Mouse (Mus musculus): ENCODE results near the gene Tmem97. TPM values are rescaled to one million over a fixed set of nuclear protein-coding genes. Genes with fewer than 3 reads are reported as not detected.
A peak's percentile ranks its signal among the peaks of the same experiment; 100 is the strongest.

The Tmem97 gene
- polyA plus RNA-seq, 1 experiment from 2014 or later = 81.5 TPM

DNA sequence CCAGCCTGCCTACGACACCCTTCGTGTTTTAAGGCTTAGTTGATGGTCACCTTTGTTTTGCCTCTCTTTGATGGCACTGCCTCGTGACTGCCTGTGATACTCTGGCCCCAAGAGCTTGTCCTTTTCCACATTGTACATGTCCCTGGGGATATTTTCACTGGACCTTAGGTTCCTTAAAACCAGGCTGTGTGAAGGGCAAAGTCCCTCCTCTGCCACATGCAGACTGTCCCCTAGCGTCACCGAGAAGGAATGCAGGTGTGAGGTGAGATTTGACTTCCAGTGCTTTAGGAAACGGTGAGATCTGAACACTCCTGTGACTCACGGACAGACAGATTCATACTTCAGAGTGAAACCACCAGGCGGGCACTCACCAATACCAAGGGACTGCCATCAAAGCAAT lies 6.7 kb upstream of the Tmem97 start:
- TF ChIP-seq CTCF (IDR thresholded peaks at IDR 0.05; ENCODE audit: low read depth) (peak; percentile 55), EP300 (IDR thresholded peaks at IDR 0.05; ENCODE audit: low read depth) (no peak)
- Histone ChIP-seq H3K4me3 (ENCODE audit: low read depth, low read length) (no peak overlapping the region), H3K9ac (replicated peaks) (no peak overlapping the region), H3K4me1 (ENCODE audit: insufficient read depth) (peaks cover 3% of the 10 kb centered on the region; the same call in 1 of the 2 replicates), H3K27me3 (ENCODE audit: insufficient read depth, low read length) (no peaks in the 10 kb centered on the region), H3K9me3 (ENCODE audit: low read length) (no peaks in the 10 kb centered on the region), H3K36me3 (replicated peaks; ENCODE audit: insufficient read depth, low read length) (no peaks in the 10 kb centered on the region), H3K4me2 (ENCODE audit: low read depth, low read length) (no peak overlapping the region), H3K27ac (ENCODE audit: low read depth) (no peak overlapping the region)
- ATAC-seq = no peak
- DNase-seq = no peak
- WGBS (ENCODE audit: insufficient replicate concordance) = 60% methylated on average over 8 of the region's 8 CpGs

DNA sequence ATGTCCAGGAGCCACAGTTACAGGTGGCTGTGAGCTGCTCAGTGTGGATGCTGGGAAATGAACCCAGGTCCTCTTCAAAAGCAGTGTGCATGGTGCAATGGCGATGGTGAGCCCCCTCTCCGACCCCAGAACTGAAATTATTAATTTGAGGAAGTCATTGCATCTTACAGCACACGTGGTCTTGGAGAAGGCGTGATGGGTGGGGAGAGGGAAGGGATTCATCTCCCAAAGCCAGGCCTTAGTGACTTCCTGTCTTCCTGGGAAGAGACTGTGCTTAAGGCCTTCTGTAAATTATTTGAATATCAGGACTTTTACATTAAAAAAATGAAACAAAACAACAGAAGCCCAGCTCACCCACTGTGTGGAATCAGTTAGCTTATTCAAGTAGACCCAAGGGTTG lies 5.5 kb upstream of the Tmem97 start:
- Histone ChIP-seq H3K27ac (ENCODE audit: low read depth) (0 out of 2 replicates have a peak overlapping the region, but pooled peaks have one; percentile 25), H3K4me3 (ENCODE audit: low read depth, low read length) (no peak overlapping the region), H3K9me3 (ENCODE audit: low read length) (no peaks in the 10 kb centered on the region), H3K27me3 (ENCODE audit: insufficient read depth, low read length) (no peaks in the 10 kb centered on the region), H3K36me3 (replicated peaks; ENCODE audit: insufficient read depth, low read length) (no peaks in the 10 kb centered on the region), H3K9ac (replicated peaks) (no peak overlapping the region), H3K4me2 (ENCODE audit: low read depth, low read length) (no peak overlapping the region), H3K4me1 (ENCODE audit: insufficient read depth) (peaks cover 3% of the 10 kb centered on the region; the same call in 1 of the 2 replicates)
- ATAC-seq (no peak), DNase-seq (no peak)
- TF ChIP-seq CTCF (IDR thresholded peaks at IDR 0.05; ENCODE audit: low read depth) (no peak), EP300 (IDR thresholded peaks at IDR 0.05; ENCODE audit: low read depth) (no peak)
- WGBS (ENCODE audit: insufficient replicate concordance) = 31% methylated on average over 4 of the region's 4 CpGs

DNA sequence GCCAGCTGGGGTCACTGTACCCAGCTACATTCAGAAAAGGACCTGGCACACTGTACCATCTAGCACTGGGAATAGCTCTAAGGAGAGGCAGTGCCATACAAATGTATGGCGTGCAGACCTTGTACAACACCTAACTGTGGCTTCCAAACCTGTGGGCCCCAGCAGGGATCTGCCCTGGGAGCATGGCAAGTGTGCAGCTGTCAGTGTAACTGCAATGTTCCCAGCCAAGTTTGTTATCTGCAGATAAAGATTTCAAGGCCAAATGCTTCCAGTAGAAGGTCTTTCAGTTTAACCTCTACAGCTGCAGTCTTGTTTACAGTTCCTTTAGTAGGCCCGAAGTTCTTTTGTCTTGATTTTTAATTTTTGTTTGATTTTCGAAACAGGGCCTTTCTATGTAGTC lies 5.0 kb upstream of the Tmem97 start:
- TF ChIP-seq CTCF (IDR thresholded peaks at IDR 0.05; ENCODE audit: low read depth) (no peak), EP300 (IDR thresholded peaks at IDR 0.05; ENCODE audit: low read depth) (peak; percentile 29; the same call in 1 of the 2 replicates)
- Histone ChIP-seq H3K27ac (ENCODE audit: low read depth) (peak overlapping the region; percentile 25; the same call in 1 of the 2 replicates), H3K9me3 (ENCODE audit: low read length) (no peaks in the 10 kb centered on the region), H3K4me3 (ENCODE audit: low read depth, low read length) (no peak overlapping the region), H3K4me2 (ENCODE audit: low read depth, low read length) (no peak overlapping the region), H3K9ac (replicated peaks) (no peak overlapping the region), H3K4me1 (ENCODE audit: insufficient read depth) (peaks cover 7% of the 10 kb centered on the region; the same call in 1 of the 2 replicates), H3K36me3 (replicated peaks; ENCODE audit: insufficient read depth, low read length) (no peaks in the 10 kb centered on the region), H3K27me3 (ENCODE audit: insufficient read depth, low read length) (no peaks in the 10 kb centered on the region)
- 43% methylated on average over 3 of the region's 3 CpGs for WGBS (ENCODE audit: insufficient replicate concordance)
- ATAC-seq (no peak), DNase-seq (no peak)

DNA sequence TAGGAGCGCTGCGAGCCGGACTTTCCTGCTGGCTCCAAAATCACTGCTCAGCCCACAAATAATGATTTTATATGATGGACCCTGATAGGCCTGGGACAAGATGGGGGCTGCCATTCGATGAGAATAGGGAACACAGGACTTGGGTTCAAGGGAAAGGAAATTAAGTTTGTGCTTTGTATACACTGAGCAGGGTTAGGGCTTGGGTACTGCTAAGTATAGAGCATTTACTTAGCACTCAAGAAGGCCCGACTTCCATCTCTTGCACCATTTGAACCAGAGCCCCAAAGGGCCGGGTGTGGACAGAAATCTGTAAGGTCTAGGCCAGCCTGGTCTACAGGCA lies 452 bp upstream of the Tmem97 start:
- TF ChIP-seq EP300 (IDR thresholded peaks at IDR 0.05; ENCODE audit: low read depth) (no peak), CTCF (IDR thresholded peaks at IDR 0.05; ENCODE audit: low read depth) (no peak)
- no peak overlapping the region for H3K9ac ChIP-seq (replicated peaks)
- H3K27me3 ChIP-seq (ENCODE audit: insufficient read depth, low read length) = no peaks in the 10 kb centered on the region
- WGBS (ENCODE audit: insufficient replicate concordance) = 31% methylated on average over 6 of the region's 6 CpGs
- no peak overlapping the region for H3K27ac ChIP-seq (ENCODE audit: low read depth)
- peaks cover 23% of the 10 kb centered on the region for H3K4me1 ChIP-seq (ENCODE audit: insufficient read depth)
- no peaks in the 10 kb centered on the region for H3K9me3 ChIP-seq (ENCODE audit: low read length)
- peak overlapping the region; percentile 83 for H3K4me3 ChIP-seq (ENCODE audit: low read depth, low read length)
- DNase-seq (no peak), ATAC-seq (no peak)
- H3K4me2 ChIP-seq (ENCODE audit: low read depth, low read length) = peak overlapping the region; percentile 99
- H3K36me3 ChIP-seq (replicated peaks; ENCODE audit: insufficient read depth, low read length) = no peaks in the 10 kb centered on the region

DNA sequence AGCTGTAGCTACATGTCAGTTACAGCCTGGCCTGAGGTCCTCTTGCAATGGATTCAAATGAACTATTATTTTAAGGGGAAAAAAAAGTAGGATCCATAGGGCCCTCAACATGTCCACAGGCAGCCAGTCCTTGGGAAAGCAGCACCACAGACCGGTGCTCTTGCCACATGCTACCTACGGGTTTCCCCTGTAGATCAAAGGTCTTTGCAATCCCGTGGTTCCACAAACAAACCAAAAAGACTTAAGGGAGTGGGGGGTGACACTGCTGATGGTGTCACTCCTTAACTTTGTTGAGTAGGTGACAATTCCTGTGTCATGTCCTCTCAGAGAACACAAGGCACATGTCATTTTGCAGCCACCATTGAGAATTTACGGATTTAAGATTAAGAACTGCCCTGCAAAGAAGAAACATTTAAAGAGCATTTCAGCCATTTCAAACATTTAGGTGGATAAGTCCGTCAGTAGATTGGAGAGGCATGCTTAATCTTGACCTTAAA lies 1.0 kb downstream of the Tmem97 start:
- Histone ChIP-seq H3K27me3 (ENCODE audit: insufficient read depth, low read length) (no peaks in the 10 kb centered on the region), H3K27ac (ENCODE audit: low read depth) (peak overlapping the region; percentile 92), H3K9ac (replicated peaks) (peak overlapping the region; percentile 82), H3K4me1 (ENCODE audit: insufficient read depth) (peaks cover 21% of the 10 kb centered on the region), H3K9me3 (ENCODE audit: low read length) (no peaks in the 10 kb centered on the region), H3K36me3 (replicated peaks; ENCODE audit: insufficient read depth, low read length) (0 out of 2 replicates have a peak, but pooled peaks cover 2% of the 10 kb centered on the region), H3K4me2 (ENCODE audit: low read depth, low read length) (peak overlapping the region; percentile 99), H3K4me3 (ENCODE audit: low read depth, low read length) (peak overlapping the region; percentile 83)
- 8% methylated on average over 5 of the region's 5 CpGs for WGBS (ENCODE audit: insufficient replicate concordance)
- no peak for TF ChIP-seq CTCF (IDR thresholded peaks at IDR 0.05; ENCODE audit: low read depth)
- TF ChIP-seq EP300 (IDR thresholded peaks at IDR 0.05; ENCODE audit: low read depth) = 0 out of 2 replicates have a peak, but pooled peaks have one; percentile 8
- ATAC-seq (peak; percentile 9; the same call in 1 of the 2 replicates), DNase-seq (no peak)

DNA sequence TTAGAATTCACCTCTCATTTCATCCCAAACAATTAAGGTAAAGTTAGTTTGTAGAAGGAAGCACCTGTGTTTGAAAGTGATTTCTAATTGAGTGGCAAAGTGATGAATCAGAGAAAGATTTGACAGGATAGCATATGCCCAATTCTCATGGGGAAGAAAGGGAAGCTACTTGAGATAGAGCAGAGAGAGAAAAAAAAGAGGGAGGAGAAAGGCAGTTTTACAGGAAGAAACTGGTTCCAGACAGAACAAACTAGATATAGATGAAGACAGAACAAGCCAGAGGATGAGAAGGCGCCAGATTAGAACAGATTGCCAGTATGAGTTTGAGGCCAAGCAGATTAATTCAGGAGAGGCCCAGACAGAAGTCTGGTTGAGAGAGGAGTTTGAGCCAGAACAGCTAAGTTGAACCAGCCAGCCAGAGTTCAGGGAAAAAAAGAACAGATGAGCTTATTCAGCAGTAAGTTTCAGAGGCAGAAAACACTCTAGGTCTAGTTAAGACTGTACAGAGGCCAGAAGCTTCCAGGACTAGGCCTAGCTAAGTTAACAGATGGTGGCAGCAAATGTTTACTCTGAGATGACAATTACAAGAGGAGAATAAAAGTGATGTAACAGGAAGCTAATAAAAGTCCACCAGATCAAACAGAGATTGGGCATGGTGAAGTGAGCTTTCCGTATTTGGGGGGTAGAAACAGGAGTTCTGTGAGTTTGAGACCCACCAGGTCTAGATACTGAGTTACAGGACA lies 2.7 kb downstream of the Tmem97 start:
- H3K36me3 ChIP-seq (replicated peaks; ENCODE audit: insufficient read depth, low read length) = peaks cover 9% of the 10 kb centered on the region; the same call in 1 of the 2 replicates
- WGBS (ENCODE audit: insufficient replicate concordance) = 55% methylated on average over 2 of the region's 2 CpGs
- H3K4me1 ChIP-seq (ENCODE audit: insufficient read depth) = peaks cover 21% of the 10 kb centered on the region
- H3K27me3 ChIP-seq (ENCODE audit: insufficient read depth, low read length) = no peaks in the 10 kb centered on the region
- no peak for ATAC-seq
- H3K4me2 ChIP-seq (ENCODE audit: low read depth, low read length) = 0 out of 2 replicates have a peak overlapping the region, but pooled peaks have one; percentile 99
- no peak for TF ChIP-seq EP300 (IDR thresholded peaks at IDR 0.05; ENCODE audit: low read depth)
- TF ChIP-seq CTCF (IDR thresholded peaks at IDR 0.05; ENCODE audit: low read depth) = no peak
- no peak overlapping the region for H3K4me3 ChIP-seq (ENCODE audit: low read depth, low read length)
- no peak overlapping the region for H3K9ac ChIP-seq (replicated peaks)
- H3K9me3 ChIP-seq (ENCODE audit: low read length) = no peaks in the 10 kb centered on the region
- peak overlapping the region; percentile 52 for H3K27ac ChIP-seq (ENCODE audit: low read depth)
- DNase-seq = no peak

Measured in liver, postnatal 0 days (tissue).